Mouse (Mus musculus): ENCODE data around the gene Foxa3. TPM values are rescaled to one million over a fixed set of nuclear protein-coding genes. Genes with fewer than 3 reads are reported as not detected.
A peak's percentile ranks its signal among the peaks of the same experiment; 100 is the strongest.
"Not testable (repeated sequence)": the region's sequence is repeated elsewhere in the genome, so short reads cannot be mapped to it uniquely, and the experiment has no call there.

The Foxa3 gene
- not detected for total RNA-seq (2021)
- long read RNA-seq, experiment 1: 0 reads
- long read RNA-seq, experiment 2: 0 reads

GRCm38 (mm10) chr7:19023357-19023814, at the start of gene Foxa3:
TSS of gene Foxa3 (minus strand) at chr7:19023538.
- DNase-seq (ENCODE audit: low spot score in 2 of 2): peak; percentile 28 to 61

GRCm38 (mm10) chr7:19071024-19071423, 47.7 kb upstream of the Foxa3 start:
- not testable (repeated sequence) for DNase-seq (ENCODE audit: low spot score in 2 of 2)

GRCm38 (mm10) chr7:19069500-19069899, 46.2 kb upstream of the Foxa3 start:
- DNase-seq (ENCODE audit: low spot score in 2 of 2): peak in 1 of 2 experiments; percentile 32

DNA sequence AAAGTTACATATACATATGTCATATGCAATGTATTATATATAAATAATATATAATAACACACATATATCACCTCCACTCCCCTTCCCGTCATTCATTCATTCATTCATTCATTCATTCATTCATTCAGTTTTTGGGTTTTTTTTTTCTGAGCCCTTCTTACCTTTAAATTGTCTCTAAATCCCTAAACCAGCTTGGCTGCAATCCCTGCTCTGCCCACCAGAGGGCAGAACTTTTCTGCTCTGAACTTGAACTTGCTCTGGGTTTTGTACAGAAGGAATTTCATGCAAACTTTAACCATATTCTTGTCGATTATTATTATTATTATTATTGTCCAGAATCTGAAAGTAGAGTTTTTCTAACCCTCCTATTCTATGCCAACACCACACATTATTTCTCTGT, 45.4 kb upstream of the Foxa3 start:
- DNase-seq (ENCODE audit: low spot score in 2 of 2): peak; percentile 76 to 78

GRCm38 (mm10) chr7:19067935-19068334, 44.6 kb upstream of the Foxa3 start:
- DNase-seq (ENCODE audit: low spot score in 2 of 2): no peak

- DNase-seq (ENCODE audit: low spot score in 2 of 2): no peak
Observed at GRCm38 (mm10) chr7:19067063-19067462, 43.7 kb upstream of the Foxa3 start.

- no peak for DNase-seq (ENCODE audit: low spot score in 2 of 2)
Observed at GRCm38 (mm10) chr7:19065896-19066295, 42.6 kb upstream of the Foxa3 start.

DNA sequence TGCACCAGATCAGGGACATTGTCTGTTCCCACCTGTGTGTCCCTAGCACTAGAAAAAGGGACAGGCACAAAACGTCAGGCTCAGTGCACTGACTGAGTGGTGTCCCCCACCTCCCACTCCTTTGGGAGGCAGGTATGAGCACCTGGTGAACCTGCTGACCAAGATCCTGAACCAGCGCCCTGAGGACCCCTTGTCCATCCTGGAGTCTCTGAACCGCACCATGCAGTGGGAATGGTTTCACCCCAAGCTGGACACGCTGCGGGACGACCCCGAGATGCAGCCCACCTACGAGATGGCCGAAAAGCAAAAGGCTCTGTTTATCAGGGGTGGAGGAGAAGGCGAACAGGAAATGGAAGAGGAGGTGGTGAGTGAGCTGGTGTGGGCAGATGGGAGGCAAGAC, 34.1 kb upstream of the Foxa3 start:
- no peak for DNase-seq (ENCODE audit: low spot score in 2 of 2)

DNA sequence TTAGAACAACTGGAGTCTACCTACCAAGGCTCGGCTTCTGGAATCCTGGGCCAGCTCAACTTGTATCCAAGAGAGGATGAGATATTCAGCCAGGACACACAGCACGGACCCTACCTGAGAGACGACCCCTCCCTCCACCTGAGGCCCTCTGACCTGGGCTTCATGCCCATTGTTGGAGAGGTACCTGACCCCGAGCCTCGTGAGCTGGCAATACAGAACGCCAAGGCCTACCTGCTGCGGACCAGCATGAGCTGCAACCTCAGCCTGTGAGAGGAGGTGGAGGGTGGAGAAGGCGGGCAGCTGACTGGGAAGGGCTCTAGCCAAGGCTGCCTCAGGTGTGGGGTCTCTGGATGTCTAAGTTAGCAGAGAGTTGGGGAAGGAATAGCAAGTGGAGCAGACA, 31.8 kb upstream of the Foxa3 start:
- no peak for DNase-seq (ENCODE audit: low spot score in 2 of 2)

DNA sequence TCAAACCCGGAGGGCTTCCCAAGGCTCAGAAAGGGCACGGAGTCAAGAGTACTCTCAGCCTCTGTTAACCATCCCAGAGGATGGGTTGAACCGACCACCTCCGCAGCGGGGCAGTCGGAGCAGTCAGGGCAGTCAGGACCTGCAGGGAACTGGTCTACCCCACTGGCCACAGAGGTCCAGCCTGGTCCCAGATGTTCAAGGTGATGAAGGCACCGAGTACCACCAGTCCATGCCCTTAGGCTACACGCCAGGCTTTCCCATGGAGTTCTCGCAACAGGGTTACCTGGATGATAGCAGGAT, 31.4 kb upstream of the Foxa3 start:
- no peak for DNase-seq (ENCODE audit: low spot score in 2 of 2)

GRCm38 (mm10) chr7:19054047-19054776, 30.9 kb upstream of the Foxa3 start, which contains the start of gene Rsph6a:
TSS of gene Rsph6a (plus strand) at chr7:19054690.
- DNase-seq (ENCODE audit: low spot score in 2 of 2): no peak

DNA sequence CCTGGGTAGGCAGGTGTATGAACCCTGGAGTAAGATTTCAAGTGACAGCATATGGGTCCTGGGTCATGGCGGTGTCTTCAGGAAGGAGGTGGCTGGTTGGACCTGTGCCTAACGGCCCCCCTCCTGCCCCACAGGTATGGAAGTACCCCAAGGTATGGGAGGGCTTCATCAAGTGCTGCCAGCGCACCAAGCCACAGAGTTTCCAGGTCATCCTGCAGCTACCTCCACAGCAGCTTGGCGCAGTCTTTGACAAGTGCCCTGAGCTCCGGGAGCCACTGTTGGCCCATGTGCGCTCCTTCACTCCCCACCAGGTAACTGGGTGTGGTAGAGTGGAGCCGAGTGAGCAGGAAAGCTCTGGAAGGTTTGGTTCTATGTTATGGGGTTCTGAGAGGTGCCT, 29.8 kb upstream of the Foxa3 start:
- no peak for DNase-seq (ENCODE audit: low spot score in 2 of 2)

DNA sequence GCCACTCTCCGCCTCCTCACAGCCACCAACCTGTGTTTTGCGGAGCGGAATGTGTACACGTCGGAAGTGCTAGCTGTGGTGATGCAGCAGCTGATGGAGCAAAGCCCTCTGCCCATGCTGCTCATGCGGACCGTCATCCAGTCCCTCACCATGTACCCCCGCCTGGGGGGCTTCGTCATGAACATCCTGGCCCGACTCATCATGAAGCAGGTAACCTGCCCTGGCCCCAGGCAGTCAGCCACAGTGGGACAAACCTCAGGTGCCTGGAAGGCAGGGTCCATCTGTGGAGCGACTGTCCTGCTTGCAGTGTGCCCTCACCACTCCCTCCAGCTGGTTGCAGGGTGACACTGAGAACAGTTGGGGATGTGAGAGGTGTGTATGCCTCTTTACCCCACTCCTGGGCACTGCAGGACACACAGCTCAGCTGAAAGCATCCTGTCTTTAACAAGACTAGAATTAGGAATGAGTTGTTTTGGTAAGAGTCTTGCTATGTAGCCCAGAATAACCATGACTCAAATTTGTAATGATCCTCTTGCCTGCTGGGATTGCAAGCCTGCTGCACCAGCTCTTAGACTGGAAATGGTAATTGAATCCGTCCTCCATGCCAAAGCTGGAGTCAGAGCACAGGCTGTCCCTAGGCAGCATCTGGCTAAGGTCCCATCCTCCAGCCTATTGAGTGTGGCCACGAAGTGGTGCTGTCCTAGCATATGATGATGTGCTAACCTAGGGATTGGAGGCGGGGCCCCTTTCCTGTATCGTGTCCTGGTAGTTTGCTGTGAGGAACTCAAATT, 29.2 kb upstream of the Foxa3 start:
- no peak for DNase-seq (ENCODE audit: low spot score in 2 of 2)

GRCm38 (mm10) chr7:19051161-19051560, 27.8 kb upstream of the Foxa3 start:
- DNase-seq (ENCODE audit: low spot score in 2 of 2): no peak

- no peak for DNase-seq (ENCODE audit: low spot score in 2 of 2)
Observed at GRCm38 (mm10) chr7:19050172-19050571, 26.8 kb upstream of the Foxa3 start.

DNA sequence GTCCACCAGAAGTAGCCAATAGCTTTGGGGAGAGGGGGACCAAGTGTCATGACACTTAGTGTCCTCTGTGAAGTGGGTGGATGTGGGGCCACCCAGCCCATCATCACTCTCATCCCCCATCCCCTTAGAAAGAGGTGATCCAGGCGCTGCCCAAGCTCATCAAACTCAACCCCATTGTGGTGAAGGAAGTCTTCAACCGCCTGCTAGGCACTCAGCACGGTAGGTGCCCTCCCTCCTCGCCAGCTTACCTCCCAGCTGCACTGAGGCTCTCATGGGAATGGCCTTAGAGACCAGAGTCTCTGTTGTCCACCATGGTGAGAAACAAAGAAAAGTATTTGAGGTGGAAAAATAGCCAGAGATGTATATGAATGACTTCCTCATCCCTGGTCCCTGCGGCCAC, 25.9 kb upstream of the Foxa3 start:
- DNase-seq (ENCODE audit: low spot score in 2 of 2): no peak

GRCm38 (mm10) chr7:19048006-19048527, 24.7 kb upstream of the Foxa3 start:
- DNase-seq (ENCODE audit: low spot score in 2 of 2): no peak

- peak; percentile 37 to 43 for DNase-seq (ENCODE audit: low spot score in 2 of 2)
Observed at GRCm38 (mm10) chr7:19046286-19047069, 23.1 kb upstream of the Foxa3 start.

DNA sequence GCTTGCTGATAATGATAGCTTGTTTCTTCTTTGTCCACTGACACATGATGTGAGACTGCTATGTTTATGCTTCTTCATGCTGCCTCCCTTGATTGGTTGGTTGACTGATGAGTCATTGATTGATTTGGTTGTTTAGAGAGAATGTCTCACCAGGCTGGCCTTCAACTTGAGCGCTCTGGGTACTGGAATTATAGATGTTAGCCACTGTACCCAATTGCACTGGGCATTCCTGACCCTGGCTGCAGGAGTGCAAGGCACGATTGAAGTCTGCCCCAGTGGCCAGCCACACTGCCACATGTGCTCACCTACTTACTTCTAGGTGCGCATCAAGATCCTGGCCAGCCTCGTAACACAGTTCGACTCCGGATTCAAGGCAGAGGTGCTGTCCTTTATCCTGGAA, 21.3 kb upstream of the Foxa3 start:
- DNase-seq (ENCODE audit: low spot score in 2 of 2): no peak

DNA sequence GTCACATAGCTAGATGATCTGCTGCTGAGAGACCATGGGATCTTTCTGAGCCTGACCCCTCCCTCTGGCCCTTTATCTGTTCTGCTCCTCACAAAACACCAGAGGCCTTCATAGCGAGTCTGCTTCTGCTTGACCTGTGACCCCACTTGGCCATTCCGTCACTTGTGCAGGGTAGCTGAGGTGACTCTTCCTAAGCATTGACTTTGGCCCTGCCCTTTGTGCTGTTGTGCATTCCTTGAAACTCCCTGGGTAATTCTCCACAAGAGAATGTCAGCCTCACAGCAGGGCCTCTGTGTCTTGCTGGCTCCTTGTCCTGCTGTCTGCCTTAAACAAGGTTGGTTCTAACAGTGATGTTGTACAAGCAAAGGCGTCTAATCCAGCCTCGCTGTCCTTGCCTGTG, 8.3 kb upstream of the Foxa3 start:
- DNase-seq (ENCODE audit: low spot score in 2 of 2): no peak

DNA sequence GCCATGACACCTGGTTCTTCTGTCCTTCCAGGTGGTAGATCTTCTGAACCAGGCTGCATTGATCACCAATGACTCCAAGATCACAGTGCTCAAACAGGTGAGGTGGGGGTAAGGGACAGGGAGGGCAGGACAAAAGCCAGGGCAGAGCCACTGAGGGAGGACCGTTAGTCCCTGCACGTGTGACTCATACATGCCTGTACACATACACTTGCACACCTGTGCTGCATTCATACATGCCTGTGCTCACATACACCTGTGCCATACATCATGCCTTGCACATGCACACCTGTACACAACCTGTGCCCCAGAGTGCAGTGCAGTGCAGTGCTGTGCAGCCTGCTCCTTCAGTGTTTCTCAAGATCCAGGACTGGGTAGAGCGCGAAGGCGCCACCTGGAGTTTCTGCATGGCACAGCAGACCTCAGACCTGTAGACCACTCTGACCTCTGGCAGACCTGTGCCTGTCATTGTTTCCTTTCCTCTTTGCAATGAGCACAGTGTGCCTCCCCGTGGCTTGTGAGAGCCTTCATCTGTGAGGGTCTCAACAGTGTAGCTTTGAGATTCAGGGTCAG, 5.8 kb upstream of the Foxa3 start:
- peak in 1 of 2 experiments; percentile 53 for DNase-seq (ENCODE audit: low spot score in 2 of 2)

Data from adrenal gland, adult 18-20 months (tissue).